Mouse (Mus musculus) thymus, postnatal 4 days (tissue): ENCODE data around the gene Sh3tc1.

Source experiments
- DNase-seq: peaks from one replicate; pipeline ENCODE4 v3.0.0; 2021

The Sh3tc1 gene

DNA sequence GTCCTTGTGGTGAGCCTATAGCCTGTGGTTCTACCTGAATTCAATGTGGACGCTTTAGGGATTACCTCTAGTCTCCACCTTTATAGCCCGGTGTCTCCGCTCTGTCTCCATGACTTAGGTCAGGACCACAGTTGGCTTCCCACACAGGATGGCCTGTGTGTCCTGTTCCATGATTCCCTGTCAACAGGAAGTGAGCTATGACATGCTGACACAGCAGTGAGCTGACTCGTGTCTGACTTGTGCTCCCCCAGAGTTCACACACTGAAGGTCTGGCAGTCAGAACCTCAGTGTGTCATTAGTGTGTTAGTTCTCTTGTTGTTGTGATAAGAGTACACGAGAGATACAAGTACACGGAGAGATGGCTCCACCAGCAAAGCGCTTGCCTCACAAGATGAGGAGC lies 11.2 kb upstream of the Sh3tc1 start:
- DNase-seq, result no peak

DNA sequence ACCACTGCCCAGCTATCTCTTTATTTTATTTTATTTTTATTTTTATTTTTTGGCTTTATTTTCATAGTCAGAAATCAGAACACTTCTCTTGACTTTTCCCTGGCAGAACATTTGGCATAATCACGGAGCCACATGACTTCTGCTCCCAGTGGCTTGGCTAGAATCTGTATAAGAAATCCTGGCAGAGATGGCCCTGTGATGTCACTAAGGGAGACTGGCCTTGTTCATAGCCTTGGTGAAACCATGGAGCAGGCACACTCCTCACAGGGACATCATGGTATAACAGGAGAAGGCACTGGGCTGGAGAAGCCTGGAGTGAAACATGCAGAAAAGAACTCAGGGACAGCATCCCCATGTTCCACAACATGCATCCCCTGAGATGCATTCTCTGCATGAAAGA lies 10.2 kb upstream of the Sh3tc1 start:
- DNase-seq, result no peak

DNA sequence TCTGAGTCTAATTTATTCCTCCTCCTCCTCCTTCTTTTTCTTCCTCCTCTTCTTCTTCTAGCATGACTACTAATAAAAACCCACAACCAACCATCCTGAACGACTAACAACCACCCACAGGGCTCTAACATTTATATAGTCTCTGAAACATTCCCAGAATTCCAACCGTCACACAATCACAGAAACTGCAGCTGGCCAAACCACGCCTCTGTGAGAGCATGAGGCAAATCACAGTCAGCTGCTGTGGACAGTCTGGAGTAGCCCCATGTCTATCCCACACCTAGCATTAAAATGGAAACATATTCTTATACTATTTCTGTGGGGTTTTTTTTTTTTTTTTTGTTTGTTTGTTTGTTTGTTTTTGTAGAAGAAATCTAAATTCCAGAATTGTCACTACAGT lies 9.6 kb upstream of the Sh3tc1 start:
- DNase-seq, result no peak

DNA sequence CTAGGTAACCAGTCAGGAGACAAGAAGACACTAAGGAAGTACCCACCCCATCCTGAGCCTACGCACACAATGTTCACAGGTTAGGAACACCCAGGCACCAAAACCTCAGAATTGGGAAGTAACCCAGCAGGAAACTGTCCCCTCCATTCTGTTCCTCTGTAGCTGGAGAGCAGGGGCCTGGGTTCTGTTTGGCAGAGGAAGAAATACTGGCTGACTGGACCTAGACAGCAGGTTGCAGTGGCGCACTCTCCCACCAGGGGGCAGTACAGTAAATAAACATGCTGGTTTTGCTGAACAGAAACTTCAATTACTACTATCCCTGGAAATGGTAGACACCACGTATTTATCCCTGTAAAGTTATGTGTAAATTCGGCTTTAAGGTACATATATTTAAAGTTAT lies 7.1 kb upstream of the Sh3tc1 start:
- DNase-seq, result peak; percentile 87

DNA sequence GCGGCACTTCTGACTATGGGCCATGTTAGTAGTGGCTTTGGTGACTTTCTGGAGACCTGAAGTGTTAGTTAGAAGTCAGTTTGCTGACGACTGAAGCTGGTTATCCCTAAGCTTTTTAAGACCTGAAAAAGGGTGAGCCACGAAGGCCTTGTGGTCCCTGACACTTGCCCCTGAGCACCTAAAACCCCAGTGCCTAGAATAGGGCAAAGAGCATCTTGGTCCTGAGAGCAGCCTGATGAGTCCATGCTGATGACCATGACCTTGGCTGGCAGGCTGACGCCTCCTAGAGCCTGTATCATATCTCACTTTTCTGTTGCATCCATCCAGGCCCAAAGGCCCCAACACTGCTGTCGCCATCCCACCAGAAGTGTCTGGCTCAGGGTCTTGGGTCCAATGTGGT lies 5.6 kb upstream of the Sh3tc1 start:
- no peak for DNase-seq

DNA sequence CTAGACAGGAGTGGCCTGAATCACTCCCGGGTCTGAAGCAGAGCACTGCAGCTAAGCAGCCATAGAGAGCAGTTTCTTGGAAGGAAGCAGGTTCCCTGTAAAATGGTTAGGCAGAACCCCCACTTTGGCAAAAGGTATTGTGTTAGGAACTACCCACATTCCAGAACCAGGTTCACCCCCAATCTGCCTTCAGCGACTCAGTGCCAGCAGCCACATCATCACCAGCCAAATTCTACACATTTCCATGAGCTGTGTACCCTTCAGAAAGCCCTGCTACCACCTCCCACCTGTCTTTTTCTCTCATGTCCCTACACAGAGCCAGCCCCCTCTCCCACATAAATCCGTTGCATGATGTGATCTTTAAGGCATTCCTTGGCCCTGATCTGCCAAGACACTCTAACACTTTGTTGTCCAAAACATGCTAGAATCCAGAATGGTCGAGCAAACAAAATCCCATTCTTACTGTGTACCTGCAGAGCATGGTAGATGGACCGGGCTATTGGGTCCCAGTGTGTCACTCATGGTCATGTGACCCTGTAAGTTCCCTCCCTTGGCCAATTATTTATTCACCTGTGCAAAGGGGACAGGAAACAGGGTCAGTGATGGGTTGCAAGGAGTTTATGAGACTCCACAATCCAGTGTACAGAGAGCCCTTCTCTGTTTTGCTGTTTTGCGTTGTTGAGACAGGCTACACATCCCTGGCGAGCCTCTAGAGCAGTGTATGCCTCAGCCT lies 4.4 kb upstream of the Sh3tc1 start:
- no peak for DNase-seq

DNA sequence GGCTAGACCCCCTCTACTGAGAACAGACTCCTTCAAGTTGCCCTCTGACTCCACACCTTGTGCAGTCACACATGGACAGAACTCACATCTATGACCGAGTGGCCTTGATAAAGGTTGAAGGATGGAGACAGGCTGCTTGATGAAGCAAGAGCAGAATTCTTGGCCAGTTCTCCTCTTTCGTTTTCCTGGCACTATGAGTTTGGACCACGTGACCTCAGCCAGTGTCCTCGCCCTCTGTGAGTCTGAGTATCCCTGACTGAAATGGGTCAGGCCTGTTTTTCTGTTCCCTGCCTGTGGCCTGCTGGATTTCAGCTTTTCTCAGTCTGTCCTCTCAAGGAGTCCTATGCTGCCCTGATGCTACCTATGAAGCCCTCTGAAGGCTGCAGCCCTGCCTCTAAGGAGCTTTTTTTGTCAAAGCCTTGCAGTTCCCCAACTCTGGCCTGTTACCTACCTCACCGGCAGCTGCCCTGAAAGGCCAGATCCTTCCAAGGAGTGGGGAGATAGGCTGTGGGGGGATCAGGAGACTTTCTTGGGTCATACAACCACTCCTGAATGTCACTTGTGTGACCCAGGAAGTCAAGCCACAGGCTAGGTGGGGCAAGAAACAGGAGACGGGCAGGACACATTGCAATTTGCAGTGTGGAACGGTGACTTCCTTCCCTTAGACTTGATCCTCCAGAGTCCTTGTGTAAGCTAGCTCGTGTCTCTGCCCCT lies 3.6 kb upstream of the Sh3tc1 start:
- no peak for DNase-seq

DNA sequence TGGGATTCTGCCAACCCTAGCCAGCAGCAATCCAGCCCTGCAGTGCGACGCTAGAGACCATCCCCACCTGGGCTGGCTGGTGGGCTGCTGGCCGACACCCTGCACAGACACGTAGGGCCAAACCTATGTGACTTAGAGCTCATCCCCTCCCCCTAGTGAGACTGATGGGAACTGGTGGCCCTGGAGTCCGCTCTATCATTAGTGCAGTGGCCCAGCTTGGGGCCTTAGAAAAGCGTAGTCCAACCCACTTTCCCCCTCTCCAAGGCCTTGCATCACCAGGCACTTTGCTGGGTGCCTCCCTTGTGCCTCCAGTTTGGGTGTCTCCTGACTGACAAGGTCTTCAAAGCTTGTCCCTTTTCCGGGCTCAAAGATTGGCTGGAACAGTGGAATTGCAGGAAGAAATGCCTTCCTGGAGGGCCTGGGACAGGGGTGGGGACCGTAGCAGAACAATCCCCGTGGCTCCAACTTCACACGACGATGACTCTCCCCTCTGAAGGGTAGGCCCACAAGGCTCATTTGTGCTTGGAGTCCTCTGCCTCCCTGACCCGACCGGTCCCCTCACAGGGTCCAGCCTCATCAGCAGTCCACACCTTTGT lies 1.5 kb upstream of the Sh3tc1 start:
- DNase-seq, result no peak

DNA sequence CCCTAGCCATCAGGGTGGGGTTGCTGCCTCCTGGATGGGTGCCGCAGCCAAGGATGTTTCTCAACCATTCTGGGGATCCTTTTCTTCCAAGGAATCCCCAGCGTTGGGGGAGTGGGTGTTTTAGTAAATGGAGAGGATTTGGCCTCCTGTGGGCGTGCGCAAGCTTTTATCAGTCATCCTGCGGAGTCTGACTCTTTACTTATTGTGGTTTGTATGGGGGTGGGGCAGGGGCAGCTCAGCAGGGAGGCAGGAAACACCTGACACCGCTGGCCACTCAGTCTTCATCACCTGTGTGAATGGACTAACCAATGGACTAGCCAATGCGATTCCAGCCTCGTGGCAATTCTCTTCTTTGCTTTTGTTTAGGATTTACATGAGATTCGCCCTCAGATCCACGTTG lies 929 bp upstream of the Sh3tc1 start:
- DNase-seq, result no peak

DNA sequence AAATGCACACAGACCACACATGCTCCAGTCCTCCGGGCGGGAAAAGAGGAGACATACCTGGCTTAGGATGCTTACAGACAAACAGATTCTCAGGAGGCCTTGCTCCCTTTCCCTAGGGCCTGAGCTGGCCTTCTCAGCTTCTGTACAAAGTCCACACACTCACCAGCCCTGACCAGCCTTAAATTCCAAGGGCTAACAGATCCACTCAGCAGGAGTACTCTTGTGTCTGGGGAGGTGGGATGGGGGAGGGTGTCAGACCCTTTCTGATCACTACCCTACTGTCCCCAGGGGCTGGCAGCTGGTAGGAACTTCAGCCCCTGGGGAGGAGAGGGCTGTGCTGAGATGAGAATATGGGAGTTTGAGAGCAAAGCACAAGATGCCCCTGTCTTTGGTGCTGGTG lies 782 bp downstream of the Sh3tc1 start:
- DNase-seq, result no peak

DNA sequence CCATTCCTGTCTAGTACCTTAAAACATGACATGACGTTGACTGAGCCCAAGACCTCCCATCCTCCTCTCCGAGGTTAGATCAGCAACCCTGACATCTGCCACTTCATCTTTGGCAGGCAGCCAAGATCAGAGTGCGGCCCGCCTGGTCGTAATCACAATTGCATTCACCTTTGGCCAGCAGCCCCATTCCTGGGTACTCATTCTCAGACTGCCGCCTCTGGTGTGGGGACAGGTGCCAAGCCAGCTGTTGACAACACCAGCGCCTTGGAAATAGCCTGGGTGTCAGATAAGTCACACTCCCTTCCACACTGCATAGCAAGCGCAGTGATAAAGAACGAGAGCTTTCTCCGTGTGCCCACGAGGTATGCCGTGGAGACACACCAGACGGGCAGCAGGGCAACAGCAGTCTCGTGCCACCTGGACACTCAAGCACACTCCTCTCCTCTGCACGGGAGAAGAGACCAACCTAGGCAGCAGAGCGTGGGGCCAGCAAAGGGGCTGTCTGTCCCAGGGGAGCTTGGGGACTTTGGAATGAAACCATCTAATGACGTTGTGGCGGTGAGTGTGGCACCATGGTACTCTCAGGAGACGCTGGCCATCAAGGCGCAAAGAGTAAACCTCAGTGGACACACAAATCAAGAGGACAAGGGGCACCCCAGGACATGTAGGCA lies 2.4 kb downstream of the Sh3tc1 start:
- no peak for DNase-seq

DNA sequence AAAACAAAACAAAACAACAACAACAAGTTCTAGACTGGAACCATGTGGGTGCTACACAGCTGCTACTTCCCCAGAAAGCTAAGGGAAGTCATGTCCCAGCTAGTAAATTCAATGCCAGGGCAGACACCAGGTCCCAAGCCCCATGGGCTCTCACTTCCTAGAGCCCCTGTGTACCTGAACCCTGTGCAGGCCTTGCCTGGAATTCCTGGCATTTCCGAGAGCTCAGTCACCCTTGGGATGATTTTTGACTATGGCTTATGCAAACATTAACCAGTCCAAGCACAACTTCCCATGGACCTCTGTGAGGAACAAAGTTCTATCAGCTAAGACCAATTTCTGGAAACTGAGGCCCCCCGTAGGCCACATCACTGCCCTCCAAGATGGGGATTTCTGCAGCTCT lies 6.3 kb downstream of the Sh3tc1 start:
- DNase-seq, result no peak

DNA sequence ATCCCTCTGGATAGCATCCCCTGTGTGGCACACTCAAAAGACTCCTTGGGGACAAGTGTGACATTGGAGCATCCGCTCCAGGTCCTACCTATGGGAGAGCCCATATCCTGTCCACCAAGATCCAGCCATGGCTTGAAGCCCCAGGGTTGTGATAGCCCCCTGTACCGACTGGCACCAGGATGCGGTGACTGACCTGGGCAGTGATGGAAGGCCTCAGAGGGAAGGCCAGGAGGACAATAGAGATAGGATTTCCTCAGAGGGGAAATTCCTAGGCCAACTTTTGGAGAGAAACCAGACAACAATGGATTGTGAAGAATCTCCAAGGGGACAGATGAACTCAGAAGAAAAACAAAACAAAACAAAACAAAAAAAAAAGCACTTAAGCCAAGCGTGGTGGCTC lies 8.8 kb downstream of the Sh3tc1 start:
- no peak for DNase-seq

DNA sequence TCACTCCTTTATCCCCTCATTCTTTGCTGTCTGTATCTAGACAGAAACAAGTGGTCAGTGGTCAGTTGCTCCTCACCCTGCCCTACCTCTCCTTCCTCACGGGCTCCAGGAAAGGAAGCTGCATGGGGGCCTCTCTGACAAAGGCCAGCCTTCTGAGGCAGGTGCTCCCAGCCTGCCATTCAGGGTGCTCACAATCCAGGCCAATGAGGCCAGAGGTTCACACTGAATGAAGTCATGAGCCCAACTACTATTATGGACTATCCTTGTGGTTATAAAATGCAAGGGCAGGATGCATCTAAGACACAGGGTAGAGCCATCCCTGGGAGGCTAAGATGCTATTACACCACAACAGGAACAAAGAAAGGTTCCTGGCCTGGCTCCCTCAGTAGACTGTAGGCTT lies 9.2 kb downstream of the Sh3tc1 start:
- no peak for DNase-seq

DNA sequence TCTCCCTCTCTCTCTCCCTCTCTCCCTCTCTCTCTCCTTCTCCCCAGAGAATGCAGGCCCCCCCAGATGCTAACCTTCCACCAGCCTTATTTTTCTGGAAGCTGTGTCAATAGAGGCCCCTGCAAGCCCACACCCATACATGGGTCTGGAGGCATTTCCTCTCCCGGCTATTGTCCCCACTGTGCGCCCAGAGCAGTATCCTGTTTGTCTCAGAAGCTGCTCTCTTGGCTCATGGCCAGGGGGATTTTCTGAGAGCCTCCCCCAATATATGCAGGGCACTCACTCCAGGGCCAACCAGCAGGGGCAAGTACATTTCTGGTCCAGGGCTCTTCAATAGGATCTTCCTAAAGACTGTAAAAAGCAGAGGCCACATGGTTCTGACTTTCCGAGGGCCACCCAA lies 9.9 kb downstream of the Sh3tc1 start:
- no peak for DNase-seq

DNA sequence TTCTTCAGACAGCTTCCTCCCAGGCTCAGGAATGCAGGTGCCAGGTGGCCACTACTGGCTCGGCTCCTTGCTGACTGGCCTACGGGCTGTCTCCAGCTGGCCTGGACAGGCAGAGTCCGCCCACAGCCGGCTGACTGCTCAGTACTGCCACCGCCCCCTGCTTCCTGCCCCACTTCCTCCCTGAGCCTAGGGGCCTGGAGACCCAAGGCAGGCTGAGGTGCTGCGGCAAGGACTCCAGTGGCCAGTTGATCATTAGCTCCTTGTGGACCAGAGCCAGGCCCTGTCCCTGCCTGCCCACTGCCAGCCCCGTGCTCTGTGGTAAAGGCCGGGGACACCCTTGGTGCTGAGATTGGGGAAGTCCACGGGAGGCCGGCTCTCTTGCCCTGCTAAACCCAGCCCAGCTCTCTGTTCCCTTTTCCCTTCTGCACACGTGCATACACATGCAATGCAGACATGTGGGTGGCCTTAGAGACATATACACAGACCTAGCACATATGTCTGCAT lies 10.8 kb downstream of the Sh3tc1 start:
- peak; percentile 61 for DNase-seq

DNA sequence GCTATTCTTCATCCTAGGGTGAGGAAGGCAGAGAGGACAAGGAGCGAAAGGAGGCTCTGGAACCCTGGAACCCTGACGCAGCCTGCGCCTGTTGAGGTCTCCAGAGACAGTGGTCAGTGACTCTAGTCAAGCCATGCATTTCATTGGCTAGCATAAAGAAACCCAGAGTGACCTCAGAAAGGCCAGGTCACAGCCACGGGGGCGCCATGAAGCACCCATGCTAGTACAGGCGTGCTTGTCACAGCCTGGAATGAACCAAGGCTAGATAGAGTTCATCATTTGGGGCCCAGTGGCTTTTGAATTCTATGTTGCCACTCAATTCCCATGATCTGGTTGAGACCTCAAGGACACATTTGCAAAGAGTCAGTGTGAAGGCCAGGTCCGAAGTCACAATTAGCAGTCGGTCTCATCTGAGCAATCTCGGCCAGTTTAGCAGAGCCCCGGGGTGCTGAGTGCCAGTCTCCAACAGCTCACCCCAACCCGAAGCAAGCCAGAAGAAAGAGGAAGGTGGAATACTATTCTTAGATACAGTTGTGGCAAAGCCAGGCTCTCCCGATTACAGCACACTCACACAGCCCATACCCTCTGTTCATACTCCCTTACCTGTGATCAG lies 11.3 kb downstream of the Sh3tc1 start:
- no peak for DNase-seq

DNA sequence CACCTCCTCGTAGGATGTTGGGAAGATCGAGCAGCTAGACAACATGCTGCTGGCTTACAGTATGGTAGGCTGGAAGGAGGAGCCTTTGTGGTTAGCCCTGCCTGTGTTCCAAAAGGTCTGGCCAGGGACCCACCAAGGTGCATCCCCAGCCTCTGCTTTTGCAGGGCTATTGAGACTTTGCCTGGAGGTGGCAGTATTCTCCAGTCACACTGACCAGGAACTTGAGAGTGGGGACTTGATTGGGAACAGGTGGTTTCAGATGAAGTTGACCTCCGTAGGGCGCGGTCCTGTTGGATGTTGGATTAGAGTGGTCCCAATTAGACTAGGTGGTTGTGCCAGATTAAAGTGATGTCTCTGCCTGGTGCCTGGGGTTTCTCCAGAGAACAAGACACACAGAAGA lies 12.3 kb downstream of the Sh3tc1 start:
- no peak for DNase-seq

DNA sequence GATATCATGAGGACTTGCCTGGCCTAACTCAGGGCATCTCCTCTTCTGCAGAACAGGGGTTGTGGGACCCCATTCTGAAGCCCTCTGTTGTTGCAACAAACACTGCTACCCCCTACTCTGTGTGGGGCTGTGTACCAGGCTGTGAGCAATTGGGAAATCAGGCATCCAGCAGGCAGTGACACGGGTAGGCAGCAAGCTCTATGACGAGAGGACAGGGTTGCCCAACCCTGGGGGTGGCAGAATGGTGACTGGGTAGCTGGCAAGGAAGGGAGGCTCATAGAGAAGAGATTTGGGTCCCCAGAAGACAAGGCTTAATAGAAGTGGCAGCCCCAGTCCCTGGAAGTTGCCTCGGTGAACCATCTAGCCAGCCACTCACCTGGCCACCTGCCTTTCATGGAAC lies 13.9 kb downstream of the Sh3tc1 start:
- no peak for DNase-seq

DNA sequence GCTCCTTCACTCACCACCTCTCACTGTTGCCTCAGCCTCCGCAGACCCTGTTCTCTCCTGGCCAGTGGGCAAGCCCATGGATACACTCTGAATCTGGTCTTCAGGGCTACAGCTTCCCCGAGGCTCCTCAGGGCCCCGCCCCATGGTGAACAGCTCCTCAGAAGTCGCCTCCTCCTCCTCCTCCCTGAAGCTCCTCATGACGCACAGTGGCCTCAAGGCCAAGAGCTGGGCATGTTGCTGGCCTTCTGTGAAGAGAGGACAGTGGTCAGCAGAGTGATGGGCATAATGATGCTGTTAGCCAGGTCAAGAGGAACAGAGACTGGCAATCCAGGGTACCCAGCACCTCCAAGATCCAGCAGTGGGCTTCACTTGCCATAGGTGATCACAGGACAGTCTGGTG lies 15.9 kb downstream of the Sh3tc1 start:
- DNase-seq, result no peak

DNA sequence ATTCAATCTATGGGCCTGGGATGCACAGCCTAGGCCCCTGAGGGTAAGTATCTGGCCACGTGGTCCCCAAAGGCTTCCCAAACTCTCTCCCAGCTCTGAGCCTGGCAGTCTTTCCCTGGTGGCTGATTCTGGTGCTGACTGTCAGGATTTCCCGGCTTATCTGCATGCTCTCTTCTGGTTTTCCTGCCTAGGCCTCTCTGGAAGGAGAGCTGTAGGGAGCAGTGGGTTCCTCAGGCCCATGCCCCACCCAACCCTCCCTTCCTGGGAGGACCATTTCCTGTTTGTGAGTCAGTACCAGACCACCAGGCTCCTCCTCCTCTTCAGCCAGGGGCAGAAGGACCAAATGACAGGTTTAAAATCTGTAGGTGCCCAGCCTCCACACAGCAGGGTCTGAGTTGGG lies 17.1 kb downstream of the Sh3tc1 start:
- DNase-seq, result no peak

DNA sequence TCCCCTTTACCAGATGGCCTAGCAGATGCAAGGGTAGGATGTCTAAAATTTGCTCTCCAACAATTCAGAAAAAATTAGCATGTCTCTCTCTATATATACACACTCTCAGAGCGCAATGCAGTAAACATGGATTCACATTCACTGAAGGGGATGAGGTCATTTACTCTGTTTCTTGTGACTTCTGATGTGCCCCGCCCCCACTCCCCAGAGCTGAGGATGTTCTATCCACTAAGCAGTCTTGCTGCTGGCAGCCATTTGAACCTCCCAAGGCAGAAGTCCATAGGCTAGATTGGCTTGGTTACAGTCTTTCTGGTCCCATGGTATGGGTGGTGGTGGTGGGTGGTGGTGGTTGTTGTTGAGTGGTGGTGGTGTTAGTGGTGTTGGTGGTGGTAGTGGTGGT lies 17.9 kb downstream of the Sh3tc1 start:
- DNase-seq, result no peak

DNA sequence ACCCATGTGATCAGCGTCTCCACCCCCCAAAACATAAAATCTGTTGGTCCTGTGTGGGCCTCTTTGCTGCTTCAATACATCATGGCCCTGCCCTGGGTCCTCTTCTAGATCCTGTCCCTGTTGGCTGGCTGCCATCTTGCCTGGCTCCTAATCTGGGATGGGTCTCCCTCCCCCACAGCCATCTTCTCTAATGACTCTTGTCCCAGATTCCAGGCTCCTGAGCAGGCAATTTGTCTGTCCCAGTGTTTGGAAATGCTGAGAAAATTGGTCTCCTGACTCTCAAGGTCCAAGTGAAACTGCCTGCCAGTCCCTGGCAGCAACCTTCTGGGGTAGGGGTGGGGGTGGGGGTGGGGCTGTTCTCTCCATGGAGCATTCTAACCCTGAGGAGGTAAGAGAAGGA lies 19.9 kb downstream of the Sh3tc1 start:
- DNase-seq, result no peak
